Mouse (Mus musculus) gonadal fat pad, adult 2 months (tissue): ENCODE measurements at regions not wholly inside any gene's neighbourhood (a gene's known extent, or its start where the extent isn't known, plus 50 kb on each side); places are given as distances from the start of the nearest gene placed in this dataset.

ENCODE experiments used
- DNase-seq: peaks from one replicate; pipeline ENCODE4 v3.0.0-alpha.2; 2012; ENCODE audit warnings: low read depth

GRCm38 (mm10) chr10:66857330-66857729 lies 238.6 kb upstream of the Jmjd1c start:
- no peak for DNase-seq

- no peak for DNase-seq
These were observed 234.5 kb upstream of the Jmjd1c start for GRCm38 (mm10) chr10:66861421-66861820.

GRCm38 (mm10) chr10:66864161-66864862 lies 231.6 kb upstream of the Jmjd1c start:
- no peak for DNase-seq

- DNase-seq, result no peak
These were observed 230.8 kb upstream of the Jmjd1c start for GRCm38 (mm10) chr10:66865010-66865582.

- DNase-seq, result no peak
These were observed 224.7 kb upstream of the Jmjd1c start for GRCm38 (mm10) chr10:66871133-66871664.

- DNase-seq, result no peak
These were observed 224.3 kb upstream of the Jmjd1c start for GRCm38 (mm10) chr10:66871673-66872072.

GRCm38 (mm10) chr10:66873468-66873867 lies 222.5 kb upstream of the Jmjd1c start:
- DNase-seq, result no peak

GRCm38 (mm10) chr10:66879071-66879470 lies 216.9 kb upstream of the Jmjd1c start:
- no peak for DNase-seq

- no peak for DNase-seq
These were observed 213.1 kb upstream of the Jmjd1c start for GRCm38 (mm10) chr10:66882825-66883224.

- DNase-seq, result no peak
These were observed 210.3 kb upstream of the Jmjd1c start for GRCm38 (mm10) chr10:66885575-66885974.

- no peak for DNase-seq
These were observed 206.0 kb upstream of the Jmjd1c start for GRCm38 (mm10) chr10:66889786-66890555.

GRCm38 (mm10) chr10:66891811-66892210 lies 204.1 kb upstream of the Jmjd1c start:
- DNase-seq, result no peak

- DNase-seq, result no peak
These were observed 202.1 kb upstream of the Jmjd1c start for GRCm38 (mm10) chr10:66893836-66894235.

GRCm38 (mm10) chr10:66896698-66897622 lies 199.0 kb upstream of the Jmjd1c start:
- DNase-seq, result no peak

GRCm38 (mm10) chr10:66899724-66900123 lies 196.2 kb upstream of the Jmjd1c start:
- no peak for DNase-seq

GRCm38 (mm10) chr10:66900781-66901180 lies 195.1 kb upstream of the Jmjd1c start:
- DNase-seq, result no peak

- no peak for DNase-seq
These were observed 194.1 kb upstream of the Jmjd1c start for GRCm38 (mm10) chr10:66901873-66902272.

GRCm38 (mm10) chr10:66904552-66905367 lies 191.2 kb upstream of the Jmjd1c start:
- no peak for DNase-seq

GRCm38 (mm10) chr10:66907842-66908241 lies 188.1 kb upstream of the Jmjd1c start:
- no peak for DNase-seq

GRCm38 (mm10) chr10:66909204-66909889 lies 186.6 kb upstream of the Jmjd1c start:
- no peak for DNase-seq
